12 mouse cellular contexts compared by ENCODE assay signal in genomic region chr4:105423727-105424201, GRCm38 (mm10).
DNase-seq lines count a peak whose midpoint lies in the region; ATAC-seq and TF ChIP-seq lines count a peak whose summit lies in the region.
"Had no signal": no experiment of that assay in that cellular context is flagged by ENCODE, and none has a peak within 500 bp of the region (broad histone marks: within the 10 kb centered on the region; RNA-seq: fewer than 3 reads in every experiment).

No protein-coding gene starts in this region.

- TF ChIP-seq POLR2A in lung, adult 2 months (IDR thresholded peaks at IDR 0.05; ENCODE audit: borderline replicate concordance, extremely low read depth, low read depth, low read length) = no peak

- no peak overlapping the region for H3K9ac ChIP-seq in lung, embryonic 16.5 days (ENCODE audit: low read length)
- H3K9ac ChIP-seq: embryonic facial prominence, embryonic 15.5 days; lung, embryonic 14.5 days had no signal

- no peak overlapping the region for H3K4me2 ChIP-seq in lung, embryonic 16.5 days (ENCODE audit: low read depth, low read length)
- H3K4me2 ChIP-seq: embryonic facial prominence, embryonic 15.5 days; lung, embryonic 14.5 days had no signal

- peak; percentile 71 for ATAC-seq in lung, embryonic 16.5 days (ENCODE audit: low read depth)
- ATAC-seq in cerebellum, adult (ENCODE audit: insufficient number of reproducible peaks, low FRiP score, low TSS enrichment) = no peak
- ATAC-seq: intestine, postnatal 0 days had no signal

- 63% methylated on average over 3 of the region's 3 CpGs for WGBS in lung, embryonic 16.5 days
- 37% methylated on average over 3 of the region's 3 CpGs for WGBS in lung, adult 2 months
- 77% methylated on average over 3 of the region's 3 CpGs for WGBS in heart, embryonic 10.5 days

- DNase-seq in lung, adult 2 months = no peak
- peak; percentile 75 for DNase-seq in adrenal gland, adult 2 months
- DNase-seq in heart, embryonic 10.5 days (ENCODE audit: low spot score) = peak; percentile 71
- peak; percentile 6 to 43 for DNase-seq in kidney, postnatal 4 days
- no peak for DNase-seq in embryo, embryonic 11 days
- DNase-seq: cerebellum, adult 9-11 months; left cerebral cortex, postnatal 4 days; lung, embryonic 14.5 days had no signal

- TF ChIP-seq CTCF in lung, adult 2 months (IDR thresholded peaks at IDR 0.05; ENCODE audit: insufficient read depth, low read length) = no peak

- no peaks in the 10 kb centered on the region; the same call in 1 of the 2 replicates for H3K4me1 ChIP-seq in lung, embryonic 16.5 days (replicated peaks; ENCODE audit: control insufficient read depth, insufficient read depth, low read length)
- no peaks in the 10 kb centered on the region for H3K4me1 ChIP-seq in lung, adult 2 months (ENCODE audit: control insufficient read depth, insufficient read depth, low read length)
- peaks cover 21% of the 10 kb centered on the region; the same call in 1 of the 2 replicates for H3K4me1 ChIP-seq in heart, embryonic 10.5 days
- H3K4me1 ChIP-seq: embryonic facial prominence, embryonic 15.5 days had no signal

- no peaks in the 10 kb centered on the region for H3K27me3 ChIP-seq in lung, embryonic 16.5 days (ENCODE audit: control insufficient read depth, insufficient read depth, low read depth, low read length)
- H3K27me3 ChIP-seq in heart, embryonic 10.5 days (ENCODE audit: insufficient read depth, poor library complexity, severe bottlenecking) = 0 out of 2 replicates have a peak, but pooled peaks cover under 1% of the 10 kb centered on the region
- H3K27me3 ChIP-seq: embryonic facial prominence, embryonic 15.5 days had no signal

- no peaks in the 10 kb centered on the region for H3K36me3 ChIP-seq in lung, embryonic 16.5 days (ENCODE audit: control insufficient read depth, insufficient read depth, low read length)
- H3K36me3 ChIP-seq in heart, embryonic 10.5 days = no peaks in the 10 kb centered on the region
- H3K36me3 ChIP-seq: embryonic facial prominence, embryonic 15.5 days had no signal

- H3K4me3 ChIP-seq in lung, embryonic 16.5 days (ENCODE audit: low read length) = no peak overlapping the region
- H3K4me3 ChIP-seq in lung, adult 2 months (replicated peaks; ENCODE audit: extremely low read depth, low read depth, low read length) = no peak overlapping the region
- no peak overlapping the region for H3K4me3 ChIP-seq in heart, embryonic 10.5 days
- H3K4me3 ChIP-seq: embryonic facial prominence, embryonic 15.5 days had no signal

- H3K9me3 ChIP-seq in lung, embryonic 16.5 days (ENCODE audit: control insufficient read depth, low read length) = no peaks in the 10 kb centered on the region
- H3K9me3 ChIP-seq in heart, embryonic 10.5 days = no peaks in the 10 kb centered on the region
- H3K9me3 ChIP-seq: embryonic facial prominence, embryonic 15.5 days had no signal

- no peak overlapping the region for H3K27ac ChIP-seq in lung, embryonic 16.5 days (ENCODE audit: low read length)
- H3K27ac ChIP-seq in heart, embryonic 10.5 days = no peak overlapping the region
- H3K27ac ChIP-seq: embryonic facial prominence, embryonic 15.5 days had no signal

Comparison
In these comparisons a context has a peak if more than half of its experiments do, and no peak if none do; other contexts are left out.
1. DNase-seq: peak in adrenal gland, adult 2 months (single experiment), heart, embryonic 10.5 days (single experiment) and kidney, postnatal 4 days (2 of 2); none in lung, adult 2 months (single experiment) and embryo, embryonic 11 days (single experiment).